Mouse (Mus musculus) myocyte (in vitro differentiated cells): ENCODE data around the gene Vinac1. TPM values are rescaled to one million over a fixed set of nuclear protein-coding genes. Genes with fewer than 3 reads are reported as not detected.

Experiments
- H3K27me3 ChIP-seq: one replicate; pipeline ENCODE4 v1.6.1; 2011; ENCODE audit not compliant: control insufficient read depth, insufficient read depth, insufficient read length
- H3K36me3 ChIP-seq: one replicate; pipeline ENCODE4 v1.6.1; 2011; ENCODE audit not compliant: control insufficient read depth, insufficient read depth
- H3K4me2 ChIP-seq: one replicate; pipeline ENCODE4 v1.6.1; 2011; ENCODE audit warnings: low read depth, control low read depth
- H3K4me3 ChIP-seq: one replicate; pipeline ENCODE4 v1.5.1; 2011; ENCODE audit warnings: mild to moderate bottlenecking, control low read depth, moderate library complexity
- H3K79me2 ChIP-seq: one replicate; pipeline ENCODE4 v1.6.1; 2011; ENCODE audit not compliant: control insufficient read depth, insufficient read depth
- H3ac ChIP-seq: one replicate; pipeline ENCODE4 v1.6.1; 2011; ENCODE audit not compliant: control insufficient read depth, insufficient read length
- CEBPB ChIP-seq: IDR thresholded peaks from 2 replicates; pipeline ENCODE4 v1.6.1; 2011; ENCODE audit warnings: mild to moderate bottlenecking, moderate library complexity; ENCODE audit not compliant: poor library complexity, insufficient read depth, severe bottlenecking
- E2F4 ChIP-seq: IDR thresholded peaks from one replicate; pipeline ENCODE4 v1.6.1; 2011; ENCODE audit warnings: mild to moderate bottlenecking, control low read depth, moderate library complexity; ENCODE audit not compliant: insufficient read depth
- MAX ChIP-seq: IDR thresholded peaks from one replicate; pipeline ENCODE4 v1.6.1; 2011; ENCODE audit warnings: low read depth, mild to moderate bottlenecking, control low read depth
- MYOD1 ChIP-seq, 3 experiments: IDR thresholded peaks; one replicate each; pipeline ENCODE4 v1.6.1; 2011; ENCODE audit warnings: control low read depth in 2 of 3, low read depth in 2 of 3, mild to moderate bottlenecking in 2 of 3, moderate library complexity in 1 of 3; ENCODE audit not compliant: insufficient read length in 2 of 3, control insufficient read depth in 1 of 3
- MYOG ChIP-seq, 3 experiments: IDR thresholded peaks; one replicate each; pipeline ENCODE4 v1.6.1; 2011; ENCODE audit warnings: control low read depth in 2 of 3, low read depth in 2 of 3, mild to moderate bottlenecking in 2 of 3; ENCODE audit not compliant: insufficient read length in 2 of 3, control insufficient read depth in 1 of 3, insufficient read depth in 1 of 3
- POLR2A ChIP-seq: IDR thresholded peaks from one replicate; pipeline ENCODE4 v1.6.1; 2011; ENCODE audit warnings: low read depth, mild to moderate bottlenecking, control low read depth, moderate library complexity; ENCODE audit not compliant: insufficient read length
- POLR2AphosphoS2 ChIP-seq: IDR thresholded peaks from one replicate; pipeline ENCODE4 v1.6.1; 2011; ENCODE audit warnings: low read depth, control low read depth; ENCODE audit not compliant: insufficient read length
- REST ChIP-seq: IDR thresholded peaks from one replicate; pipeline ENCODE4 v1.6.1; 2011; ENCODE audit warnings: mild to moderate bottlenecking, control low read depth, moderate library complexity; ENCODE audit not compliant: insufficient read depth, insufficient read length
- SRF ChIP-seq: IDR thresholded peaks from one replicate; pipeline ENCODE4 v1.6.1; 2011; ENCODE audit warnings: low read depth; ENCODE audit not compliant: control insufficient read depth, insufficient read length
- TCF12 ChIP-seq: IDR thresholded peaks from one replicate; pipeline ENCODE4 v1.6.1; 2011; ENCODE audit warnings: mild to moderate bottlenecking, control low read depth; ENCODE audit not compliant: poor library complexity, insufficient read depth, severe bottlenecking
- TCF3 ChIP-seq: IDR thresholded peaks from one replicate; pipeline ENCODE4 v1.6.1; 2011; ENCODE audit warnings: low read depth, control low read depth; ENCODE audit not compliant: insufficient read length
- USF1 ChIP-seq: IDR thresholded peaks from one replicate; pipeline ENCODE4 v1.6.1; 2011; ENCODE audit warnings: low read depth, mild to moderate bottlenecking, control low read depth, moderate library complexity
- polyA plus RNA-seq: library from polyadenylated mRNA; unstranded; fragments of >200 nt; fragmentation: generic; extraction: Trizol; gene quantifications from one replicate; pipeline ENCODE4 v1.2.1, GENCODE M21; 2012; ENCODE audit warnings: missing spikeins

Gene Vinac1
- polyA plus RNA-seq, 1 experiment: 0.06 TPM

DNA sequence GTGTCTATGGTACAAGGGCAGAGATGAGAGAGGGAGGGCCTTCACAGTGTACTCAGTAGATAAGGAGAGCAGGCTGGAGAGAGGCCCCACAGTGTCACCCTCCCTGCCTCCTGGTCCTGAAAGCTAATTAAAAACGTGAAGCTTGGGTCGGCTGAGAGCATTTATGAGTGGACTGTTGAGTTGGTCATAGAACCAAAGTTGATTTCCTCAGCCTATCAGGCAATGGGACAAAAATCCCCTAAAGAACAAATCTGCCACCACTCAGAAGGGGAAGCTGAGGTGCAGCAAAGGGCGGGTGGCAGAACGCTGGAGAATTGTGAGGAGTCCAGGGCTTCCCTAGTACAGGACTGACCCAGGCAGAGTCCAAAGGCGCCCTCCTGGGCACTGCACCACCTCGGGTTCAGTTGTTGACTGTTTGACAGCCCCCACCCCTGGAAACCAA is 10.0 kb upstream of the Vinac1 start:
- no peaks in the 10 kb centered on the region for H3K27me3 ChIP-seq
- no peak overlapping the region for H3ac ChIP-seq
- TF ChIP-seq TCF12 (no peak), CEBPB (no peak), USF1 (no peak), MYOG (IDR thresholded peaks at IDR 0.05; ENCODE audit: control insufficient read depth in 1 of 3, insufficient read depth in 1 of 3, insufficient read length in 2 of 3, low read depth in 2 of 3) (no peak), MYOD1 (IDR thresholded peaks at IDR 0.05; ENCODE audit: control insufficient read depth in 1 of 3, insufficient read length in 2 of 3, low read depth in 2 of 3) (no peak), E2F4 (no peak), REST (no peak), POLR2AphosphoS2 (no peak), SRF (no peak), MAX (no peak), POLR2A (no peak), TCF3 (no peak)
- H3K4me3 ChIP-seq: no peak overlapping the region
- H3K4me2 ChIP-seq: no peak overlapping the region
- no peaks in the 10 kb centered on the region for H3K36me3 ChIP-seq
- no peaks in the 10 kb centered on the region for H3K79me2 ChIP-seq

DNA sequence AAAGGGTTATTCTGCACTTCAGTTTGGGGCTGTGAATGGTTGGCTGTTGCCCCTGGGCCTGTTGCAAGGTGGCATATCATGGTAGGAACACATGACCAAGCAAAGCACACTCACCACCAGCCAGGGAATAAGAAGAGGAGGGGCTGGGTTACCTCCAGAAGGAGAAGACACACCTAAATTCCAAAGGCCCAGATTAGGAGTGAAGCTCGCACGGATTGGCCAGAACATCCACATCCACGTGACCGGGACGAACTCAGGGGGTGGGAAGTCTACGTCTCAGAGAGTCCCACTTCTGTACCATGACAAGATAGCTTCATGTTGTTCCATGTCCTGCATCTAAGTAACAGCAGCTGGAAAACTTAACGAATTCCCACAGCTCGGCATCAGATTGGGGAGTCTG is 9.3 kb upstream of the Vinac1 start:
- no peak for TF ChIP-seq MAX
- TF ChIP-seq CEBPB: no peak
- no peak for TF ChIP-seq POLR2A
- no peak for TF ChIP-seq TCF12
- TF ChIP-seq SRF: no peak
- TF ChIP-seq MYOG (IDR thresholded peaks at IDR 0.05; ENCODE audit: control insufficient read depth in 1 of 3, insufficient read depth in 1 of 3, insufficient read length in 2 of 3, low read depth in 2 of 3): no peak
- no peak for TF ChIP-seq REST
- TF ChIP-seq POLR2AphosphoS2: no peak
- TF ChIP-seq MYOD1 (IDR thresholded peaks at IDR 0.05; ENCODE audit: control insufficient read depth in 1 of 3, insufficient read length in 2 of 3, low read depth in 2 of 3): no peak
- no peak for TF ChIP-seq USF1
- TF ChIP-seq TCF3: no peak
- no peak for TF ChIP-seq E2F4
- Histone ChIP-seq H3ac (no peak overlapping the region), H3K4me2 (no peak overlapping the region), H3K27me3 (no peaks in the 10 kb centered on the region), H3K4me3 (no peak overlapping the region), H3K36me3 (no peaks in the 10 kb centered on the region), H3K79me2 (no peaks in the 10 kb centered on the region)

DNA sequence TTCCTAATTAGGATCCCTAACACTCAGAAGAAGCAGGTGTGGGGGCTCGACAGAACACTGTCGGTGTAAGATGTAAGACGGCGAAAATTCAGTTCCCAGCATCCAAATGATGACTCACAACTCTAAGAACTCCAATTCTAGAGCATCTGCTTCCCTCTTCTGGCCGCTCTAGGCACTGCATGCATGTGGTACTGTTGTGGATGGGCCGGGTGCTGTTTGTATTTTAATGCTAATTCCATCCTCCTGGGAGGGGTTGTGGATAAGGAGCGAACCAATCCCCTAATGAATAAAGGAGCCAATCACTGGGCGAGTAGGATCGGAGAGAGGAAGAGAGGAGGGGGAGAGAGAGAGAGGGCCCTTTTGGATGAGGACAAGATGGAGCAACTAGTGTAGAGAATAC is 8.6 kb upstream of the Vinac1 start:
- no peaks in the 10 kb centered on the region for H3K27me3 ChIP-seq
- H3ac ChIP-seq: no peak overlapping the region
- H3K79me2 ChIP-seq: no peaks in the 10 kb centered on the region
- TF ChIP-seq SRF: no peak
- no peak for TF ChIP-seq CEBPB
- TF ChIP-seq TCF3: no peak
- no peak for TF ChIP-seq POLR2AphosphoS2
- TF ChIP-seq MYOD1 (IDR thresholded peaks at IDR 0.05; ENCODE audit: control insufficient read depth in 1 of 3, insufficient read length in 2 of 3, low read depth in 2 of 3): no peak
- TF ChIP-seq MAX: no peak
- H3K4me2 ChIP-seq: no peak overlapping the region
- no peaks in the 10 kb centered on the region for H3K36me3 ChIP-seq
- H3K4me3 ChIP-seq: no peak overlapping the region

DNA sequence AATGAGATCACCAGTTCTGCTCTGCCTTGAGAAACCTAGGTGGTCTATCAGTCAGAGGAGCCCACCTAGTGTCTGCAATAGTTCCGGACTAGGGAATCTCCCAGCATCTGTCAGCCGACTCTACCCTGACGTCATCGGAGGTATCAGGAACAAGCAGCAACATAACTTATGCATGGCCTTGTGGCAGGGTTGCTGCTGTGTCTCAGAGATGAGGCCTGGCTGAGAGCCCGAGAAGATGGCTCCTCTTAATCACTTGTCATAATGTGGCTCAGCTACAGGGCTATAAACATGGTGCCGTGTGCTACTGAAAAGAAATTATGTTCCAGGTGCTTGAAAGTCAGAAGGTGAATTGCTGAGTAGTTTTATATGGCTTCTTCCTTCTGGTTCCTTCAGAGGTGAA is 7.8 kb upstream of the Vinac1 start:
- no peaks in the 10 kb centered on the region for H3K79me2 ChIP-seq
- no peaks in the 10 kb centered on the region for H3K36me3 ChIP-seq
- no peak overlapping the region for H3ac ChIP-seq
- no peak for TF ChIP-seq MYOD1 (IDR thresholded peaks at IDR 0.05; ENCODE audit: control insufficient read depth in 1 of 3, insufficient read length in 2 of 3, low read depth in 2 of 3)
- no peak for TF ChIP-seq REST
- TF ChIP-seq E2F4: no peak
- no peak for TF ChIP-seq MYOG (IDR thresholded peaks at IDR 0.05; ENCODE audit: control insufficient read depth in 1 of 3, insufficient read depth in 1 of 3, insufficient read length in 2 of 3, low read depth in 2 of 3)
- no peak for TF ChIP-seq CEBPB
- no peak for TF ChIP-seq TCF12
- TF ChIP-seq TCF3: no peak
- no peak for TF ChIP-seq POLR2A
- no peak for TF ChIP-seq SRF
- no peak for TF ChIP-seq MAX
- TF ChIP-seq POLR2AphosphoS2: no peak
- no peak for TF ChIP-seq USF1
- H3K4me3 ChIP-seq: no peak overlapping the region
- H3K4me2 ChIP-seq: no peak overlapping the region
- no peaks in the 10 kb centered on the region for H3K27me3 ChIP-seq

DNA sequence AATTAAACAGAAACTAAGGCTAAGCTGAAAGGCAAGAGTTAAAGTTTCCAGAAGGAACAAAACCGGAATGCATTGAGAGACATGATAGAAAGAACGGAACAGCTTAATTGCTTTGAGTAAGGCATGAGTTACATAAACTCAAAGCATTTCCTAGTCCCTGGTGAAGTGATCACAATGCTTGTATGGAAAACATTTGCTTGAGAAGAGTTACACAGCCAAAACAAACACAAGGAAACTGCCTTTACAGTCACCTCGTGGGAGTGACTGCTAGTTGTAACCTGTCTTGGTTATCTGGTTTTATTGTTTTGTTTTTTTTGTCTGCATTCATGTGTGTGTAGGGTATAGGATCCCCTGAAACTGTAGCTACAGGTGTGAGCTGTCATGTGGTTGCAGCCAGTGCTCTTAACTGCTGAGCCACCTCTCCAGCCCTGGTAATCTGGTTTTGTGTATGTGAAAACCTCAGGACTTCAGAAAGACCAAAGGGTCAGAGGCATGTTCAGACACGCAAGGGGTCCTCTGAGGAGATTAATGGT is 4.5 kb upstream of the Vinac1 start:
- no peak overlapping the region for H3K4me3 ChIP-seq
- no peaks in the 10 kb centered on the region for H3K36me3 ChIP-seq
- no peak overlapping the region for H3ac ChIP-seq
- no peak for TF ChIP-seq TCF3
- no peak for TF ChIP-seq REST
- no peak for TF ChIP-seq MYOG (IDR thresholded peaks at IDR 0.05; ENCODE audit: control insufficient read depth in 1 of 3, insufficient read depth in 1 of 3, insufficient read length in 2 of 3, low read depth in 2 of 3)
- TF ChIP-seq CEBPB: no peak
- no peak for TF ChIP-seq POLR2A
- TF ChIP-seq USF1: no peak
- TF ChIP-seq MAX: no peak
- no peak for TF ChIP-seq TCF12
- TF ChIP-seq MYOD1 (IDR thresholded peaks at IDR 0.05; ENCODE audit: control insufficient read depth in 1 of 3, insufficient read length in 2 of 3, low read depth in 2 of 3): no peak
- no peak for TF ChIP-seq SRF
- no peak for TF ChIP-seq E2F4
- TF ChIP-seq POLR2AphosphoS2: no peak
- H3K4me2 ChIP-seq: no peak overlapping the region
- H3K79me2 ChIP-seq: no peaks in the 10 kb centered on the region
- H3K27me3 ChIP-seq: no peaks in the 10 kb centered on the region
